Mouse (Mus musculus) CH12.LX (cell line): Measurements from ENCODE around the gene Chd9.

Source experiments
- CHD1 ChIP-seq: IDR thresholded peaks from 2 replicates; pipeline ENCODE4 v1.6.1; 2012; ENCODE audit warnings: low read depth, low read length, improper control_type of control experiment, inconsistent platforms
- CTCF ChIP-seq, 2 experiments: IDR thresholded peaks in 1 of 2; conservative IDR thresholded peaks in 1 of 2; 2 replicates each; pipeline ENCODE4 v1.5.1; 2011 to 2012; ENCODE audit warnings: low read depth in 2 of 2, low read length in 2 of 2, improper control_type of control experiment in 1 of 2, inconsistent platforms in 1 of 2, mild to moderate bottlenecking in 1 of 2, moderate library complexity in 1 of 2
- ZNF384 ChIP-seq: IDR thresholded peaks from 2 replicates; pipeline ENCODE4 v1.6.1; 2012; ENCODE audit warnings: low read depth, low read length, improper control_type of control experiment, inconsistent platforms

DNA sequence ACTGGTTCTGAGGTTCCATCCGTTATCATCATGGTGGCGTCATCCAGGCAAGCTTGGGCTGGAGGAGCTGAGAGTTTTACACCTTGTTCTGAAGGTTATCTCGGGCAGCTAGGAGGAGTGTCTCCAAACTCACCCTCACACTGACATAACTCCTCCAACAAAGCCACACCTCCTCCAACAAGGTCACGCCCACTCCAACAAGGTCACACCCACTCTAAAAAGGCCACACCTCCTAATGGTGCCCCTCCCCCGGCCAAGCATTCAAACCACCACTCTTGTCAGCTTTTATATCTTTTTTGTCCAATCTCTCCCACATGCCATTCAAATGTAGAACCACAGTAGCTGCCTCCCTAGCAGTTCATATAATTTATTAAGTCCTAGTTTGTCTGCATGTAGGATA lies 53.0 kb downstream of the Chd9 start:
- TF ChIP-seq CTCF (conservative IDR thresholded peaks at IDR 0.05 in 1 of 2, IDR thresholded peaks at IDR 0.05 in 1 of 2; ENCODE audit: low read depth in 2 of 2, low read length in 2 of 2) (no peak), CHD1 (no peak), ZNF384 (no peak)
